Comparison of ENCODE assay signal across 10 mouse cellular contexts in the genomic region with DNA sequence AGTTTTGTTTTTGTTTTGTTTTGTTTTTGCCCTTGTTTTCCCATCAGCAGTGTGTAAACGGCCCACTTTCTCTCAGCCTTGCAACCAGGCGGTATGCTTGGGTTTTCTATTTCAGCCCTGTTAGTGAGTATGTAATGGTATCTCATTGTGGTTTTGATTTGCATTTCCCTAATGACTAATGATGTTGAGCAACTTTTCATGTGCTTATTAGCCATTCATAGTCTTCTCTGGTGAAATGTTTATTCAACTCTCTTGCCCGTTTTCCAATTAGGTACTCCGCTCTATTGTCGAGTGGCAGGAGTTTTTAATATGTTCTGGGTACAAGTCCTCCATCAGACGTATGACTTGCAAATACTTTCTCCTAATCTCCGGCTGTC.
DNase-seq lines count a peak whose midpoint lies in the region; ATAC-seq lines count a peak whose summit lies in the region.
"Had no signal": no experiment of that assay in that cellular context is flagged by ENCODE, and none has a peak within 500 bp of the region (broad histone marks: within the 10 kb centered on the region; RNA-seq: fewer than 3 reads in every experiment).

No protein-coding gene starts in this region.

- 0 out of 2 replicates have a peak overlapping the region, but pooled peaks have one; percentile 50 for H3K9ac ChIP-seq in heart, embryonic 13.5 days
- H3K9ac ChIP-seq in lung, embryonic 16.5 days (ENCODE audit: low read length), result no peak overlapping the region
- no peak overlapping the region for H3K9ac ChIP-seq in forebrain, embryonic 13.5 days

- no peaks in the 10 kb centered on the region for H3K27me3 ChIP-seq in heart, embryonic 13.5 days (replicated peaks)
- H3K27me3 ChIP-seq in lung, embryonic 16.5 days (ENCODE audit: control insufficient read depth, insufficient read depth, low read depth, low read length), result no peaks in the 10 kb centered on the region
- H3K27me3 ChIP-seq in forebrain, embryonic 13.5 days, result peaks cover 90% of the 10 kb centered on the region

- intact Hi-C loops in heart, postnatal 36 days (cut with DNase I), result no loop called here

- H3K27ac ChIP-seq in heart, embryonic 13.5 days (replicated peaks), result peak overlapping the region; percentile 45; the same call in 1 of the 2 replicates
- no peak overlapping the region for H3K27ac ChIP-seq in lung, embryonic 16.5 days (ENCODE audit: low read length)
- no peak overlapping the region for H3K27ac ChIP-seq in forebrain, embryonic 13.5 days

- WGBS in heart, embryonic 13.5 days, result 78% methylated on average over 7 of the region's 7 CpGs
- 63% methylated on average over 7 of the region's 7 CpGs for WGBS in lung, embryonic 16.5 days
- WGBS in forebrain, embryonic 13.5 days, result 12% methylated on average over 7 of the region's 7 CpGs

- no peaks in the 10 kb centered on the region for H3K9me3 ChIP-seq in heart, embryonic 13.5 days
- H3K9me3 ChIP-seq in lung, embryonic 16.5 days (ENCODE audit: control insufficient read depth, low read length), result no peaks in the 10 kb centered on the region
- H3K9me3 ChIP-seq in forebrain, embryonic 13.5 days (replicated peaks), result no peaks in the 10 kb centered on the region

- no peak for ATAC-seq in heart, embryonic 13.5 days (ENCODE audit: extremely low read depth, insufficient number of reproducible peaks, low FRiP score, low TSS enrichment)
- no peak for ATAC-seq in lung, embryonic 16.5 days (ENCODE audit: low read depth)
- peak; percentile 50; the same call in 1 of the 2 replicates for ATAC-seq in forebrain, embryonic 13.5 days

- H3K4me2 ChIP-seq in heart, embryonic 13.5 days, result 0 out of 2 replicates have a peak overlapping the region, but pooled peaks have one; percentile 51
- peak overlapping the region; percentile 55 for H3K4me2 ChIP-seq in lung, embryonic 16.5 days (ENCODE audit: low read depth, low read length)
- H3K4me2 ChIP-seq in forebrain, embryonic 13.5 days, result peak overlapping the region; percentile 20; the same call in 1 of the 2 replicates

- H3K4me1 ChIP-seq in heart, embryonic 13.5 days, result peaks cover 85% of the 10 kb centered on the region
- peaks cover 36% of the 10 kb centered on the region for H3K4me1 ChIP-seq in lung, embryonic 16.5 days (replicated peaks; ENCODE audit: control insufficient read depth, insufficient read depth, low read length)
- H3K4me1 ChIP-seq in forebrain, embryonic 13.5 days, result peaks cover 10% of the 10 kb centered on the region

- no peaks in the 10 kb centered on the region for H3K36me3 ChIP-seq in heart, embryonic 13.5 days
- H3K36me3 ChIP-seq in lung, embryonic 16.5 days (ENCODE audit: control insufficient read depth, insufficient read depth, low read length), result no peaks in the 10 kb centered on the region
- H3K36me3 ChIP-seq in forebrain, embryonic 13.5 days (ENCODE audit: poor library complexity, severe bottlenecking), result no peaks in the 10 kb centered on the region

- no peak for DNase-seq in heart, postnatal 36 days
- no peak for DNase-seq in lung, postnatal 10 days
- DNase-seq in retina, embryonic 14.5 days (ENCODE audit: low spot score), result peak; percentile 62
- no peak for DNase-seq in cerebellum, postnatal 25 days
- DNase-seq in left cerebral cortex, adult 9 months (ENCODE audit: low spot score in 2 of 2), result no peak
- DNase-seq: cerebellum, postnatal 10 days; right cerebral cortex, postnatal 4 days had no signal

- H3K4me3 ChIP-seq in heart, embryonic 13.5 days, result no peak overlapping the region
- H3K4me3 ChIP-seq in lung, embryonic 16.5 days (ENCODE audit: low read length), result no peak overlapping the region
- H3K4me3 ChIP-seq in forebrain, embryonic 13.5 days, result no peak overlapping the region
